Mouse (Mus musculus) embryonic facial prominence, embryonic 14.5 days (tissue): Measurements from ENCODE around the gene Glis3. TPM values are rescaled to one million over a fixed set of nuclear protein-coding genes. Genes with fewer than 3 reads are reported as not detected.

Source experiments
- ATAC-seq: fragments of 200-750 bp; cut with Nextera tagmentation; 2 replicates; pipeline ENCODE4 v1.8.0; 2017; ENCODE audit warnings: low read depth, moderate number of reproducible peaks, moderate TSS enrichment
- DNase-seq: peaks from one replicate; pipeline ENCODE4 v3.0.0-alpha.2; 2015; ENCODE audit warnings: low spot score
- H3K27ac ChIP-seq: fragments of 300-500 bp; sonication (generic); replicated peaks from 2 replicates; pipeline ENCODE4 v1.5.1; 2014; ENCODE audit warnings: low read depth, mild to moderate bottlenecking, low read length, moderate library complexity
- H3K27me3 ChIP-seq: fragments of 300-500 bp; sonication (generic); replicated peaks from 2 replicates; pipeline ENCODE4 v1.6.1; 2014; ENCODE audit warnings: low read length; ENCODE audit not compliant: control insufficient read depth, insufficient read depth
- H3K36me3 ChIP-seq: fragments of 300-500 bp; sonication (generic); 2 replicates; pipeline ENCODE4 v1.6.1; 2014; ENCODE audit warnings: low read length, mixed read lengths; ENCODE audit not compliant: control insufficient read depth, insufficient read depth
- H3K4me1 ChIP-seq: fragments of 300-500 bp; sonication (generic); 2 replicates; pipeline ENCODE4 v1.6.1; 2014; ENCODE audit warnings: antibody characterized with exemption, low read length; ENCODE audit not compliant: control insufficient read depth, insufficient read depth
- H3K4me2 ChIP-seq: fragments of 300-500 bp; sonication (generic); 2 replicates; pipeline ENCODE4 v1.6.1; 2014; ENCODE audit warnings: low read depth, mild to moderate bottlenecking, low read length, moderate library complexity, mixed read lengths
- H3K4me3 ChIP-seq: fragments of 300-500 bp; sonication (generic); 2 replicates; pipeline ENCODE4 v1.5.1; 2014; ENCODE audit warnings: low read depth, mild to moderate bottlenecking, low read length
- H3K9ac ChIP-seq: fragments of 300-500 bp; sonication (generic); 2 replicates; pipeline ENCODE4 v1.6.1; 2014; ENCODE audit warnings: low read depth, mild to moderate bottlenecking, low read length, moderate library complexity, mixed read lengths
- H3K9me3 ChIP-seq: fragments of 300-500 bp; sonication (generic); 2 replicates; pipeline ENCODE4 v1.6.1; 2016; ENCODE audit warnings: low read length; ENCODE audit not compliant: control insufficient read depth
- WGBS: fragments of 180-500 bp; shearing (Covaris S2); extraction: QIAGEN DNeasy Blood & Tissue Kit; methylation state at CpG from one replicate; pipeline ENCODE4 v1.1.7; 2014; 5-methylcytosine and 5-hydroxymethylcytosine counted together
- polyA plus RNA-seq: library from polyadenylated mRNA; unstranded; fragments of >200 nt; fragmentation: Nextera tagmentation; extraction: Ambion mirVana; gene quantifications from 2 replicates; pipeline ENCODE4 v1.2.1, GENCODE M21; 2014

Gene Glis3
- polyA plus RNA-seq, 1 experiment from 2014 or later: 6.0 TPM

- Histone ChIP-seq H3K4me1 (peaks cover 19% of the 10 kb centered on the region), H3K9ac (no peak overlapping the region), H3K9me3 (no peaks in the 10 kb centered on the region), H3K4me2 (no peak overlapping the region), H3K27ac (no peak overlapping the region; the same call in 1 of the 2 replicates), H3K4me3 (no peak overlapping the region), H3K27me3 (no peaks in the 10 kb centered on the region), H3K36me3 (no peaks in the 10 kb centered on the region)
- DNase-seq (no peak), ATAC-seq (no peak)
- WGBS: 57% methylated on average over 1 of the region's 1 CpGs
These were observed 112.8 kb downstream of the Glis3 start for GRCm38 (mm10) chr19:28567100-28567499.

- Histone ChIP-seq H3K27me3 (no peaks in the 10 kb centered on the region), H3K27ac (no peak overlapping the region; the same call in 1 of the 2 replicates), H3K9me3 (no peaks in the 10 kb centered on the region), H3K4me3 (no peak overlapping the region), H3K4me2 (no peak overlapping the region), H3K9ac (no peak overlapping the region), H3K4me1 (peaks cover 19% of the 10 kb centered on the region), H3K36me3 (no peaks in the 10 kb centered on the region)
- peak; percentile 50 for DNase-seq
- WGBS: 10% methylated on average over 2 of the region's 2 CpGs
- peak; percentile 53 for ATAC-seq
These were observed 113.3 kb downstream of the Glis3 start for GRCm38 (mm10) chr19:28566554-28566953.

GRCm38 (mm10) chr19:28561697-28562002 lies 118.2 kb downstream of the Glis3 start:
- H3K4me2 ChIP-seq: no peak overlapping the region
- no peaks in the 10 kb centered on the region for H3K36me3 ChIP-seq
- no peak overlapping the region for H3K4me3 ChIP-seq
- no peak overlapping the region for H3K9ac ChIP-seq
- H3K27me3 ChIP-seq: no peaks in the 10 kb centered on the region
- H3K9me3 ChIP-seq: no peaks in the 10 kb centered on the region
- H3K4me1 ChIP-seq: peaks cover 21% of the 10 kb centered on the region
- ATAC-seq (no peak), DNase-seq (no peak)
- no peak overlapping the region for H3K27ac ChIP-seq

DNA sequence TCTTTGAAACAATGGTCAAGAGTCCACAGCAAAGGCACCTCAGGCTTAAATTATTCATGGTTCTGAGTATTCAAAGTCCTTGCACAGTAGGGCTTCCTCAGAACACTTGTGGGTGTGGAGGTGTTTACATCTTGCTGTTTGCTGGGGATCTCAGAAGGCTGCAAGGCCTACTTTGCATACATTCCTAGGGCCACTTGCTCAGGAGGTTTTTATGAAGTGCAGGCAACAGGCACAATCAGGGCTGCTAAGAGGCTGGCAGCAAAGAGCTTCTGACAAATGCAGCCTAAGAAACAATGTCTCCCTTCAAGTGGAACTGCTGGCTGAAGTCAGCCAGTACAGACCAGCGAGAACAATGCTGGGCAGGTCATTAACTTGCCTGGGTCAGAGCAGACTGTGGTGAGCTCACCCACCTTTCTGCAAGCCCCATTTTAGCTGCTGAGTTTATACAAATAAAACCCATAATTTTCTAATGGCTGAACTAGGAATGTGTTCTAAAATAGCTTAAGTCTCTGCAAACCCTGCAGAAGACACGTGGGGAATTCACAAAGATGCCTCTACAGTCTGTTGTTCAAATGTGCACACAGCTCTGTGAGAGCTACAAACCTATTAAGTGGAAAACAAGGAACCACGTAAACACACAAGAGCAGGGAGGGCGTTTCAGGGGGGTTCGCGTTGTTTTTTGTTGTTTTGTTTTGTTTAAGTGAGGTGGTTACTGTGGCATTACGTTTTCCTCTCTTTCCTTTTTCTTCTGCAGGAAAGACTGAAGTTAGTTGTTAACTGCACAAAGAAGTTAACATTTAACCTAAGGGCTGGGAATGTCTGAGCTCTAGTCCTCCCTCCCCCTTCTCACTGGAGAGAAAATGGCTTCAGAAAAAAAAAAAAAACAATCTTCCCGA lies 118.8 kb downstream of the Glis3 start:
- Histone ChIP-seq H3K9ac (no peak overlapping the region), H3K4me1 (peaks cover 15% of the 10 kb centered on the region; the same call in 1 of the 2 replicates), H3K4me3 (no peak overlapping the region), H3K27ac (peak overlapping the region; percentile 36; the same call in 1 of the 2 replicates), H3K9me3 (no peaks in the 10 kb centered on the region), H3K27me3 (no peaks in the 10 kb centered on the region), H3K36me3 (no peaks in the 10 kb centered on the region), H3K4me2 (no peak overlapping the region)
- ATAC-seq (no peak; the same call in 1 of the 2 replicates), DNase-seq (peak; percentile 40)
- 43% methylated on average over 8 of the region's 8 CpGs for WGBS

DNA sequence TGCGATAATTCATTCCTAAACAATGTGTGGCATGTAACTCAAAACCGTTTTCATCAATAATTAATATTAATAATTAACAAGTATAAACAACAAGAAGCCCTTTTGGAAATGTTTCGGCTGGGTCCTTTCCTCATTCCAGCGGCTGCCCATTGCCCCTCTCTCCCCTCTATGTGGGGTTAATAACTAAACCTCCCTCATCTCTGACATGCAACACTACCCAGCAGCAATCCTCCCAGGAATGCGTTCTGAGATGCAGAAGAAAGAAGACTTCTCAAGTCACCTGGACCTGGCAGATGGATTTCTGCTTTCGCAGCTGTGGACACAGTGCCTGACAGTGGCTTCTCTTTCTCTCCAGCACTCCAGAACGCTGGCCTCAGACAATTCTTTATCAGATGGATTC lies 120.0 kb downstream of the Glis3 start:
- DNase-seq (peak; percentile 16), ATAC-seq (no peak; the same call in 1 of the 2 replicates)
- no peaks in the 10 kb centered on the region for H3K9me3 ChIP-seq
- no peak overlapping the region for H3K4me3 ChIP-seq
- H3K4me2 ChIP-seq: no peak overlapping the region
- no peak overlapping the region for H3K27ac ChIP-seq
- no peak overlapping the region for H3K9ac ChIP-seq
- H3K27me3 ChIP-seq: no peaks in the 10 kb centered on the region
- H3K4me1 ChIP-seq: peaks cover 9% of the 10 kb centered on the region; the same call in 1 of the 2 replicates
- WGBS: 58% methylated on average over 7 of the region's 7 CpGs
- H3K36me3 ChIP-seq: no peaks in the 10 kb centered on the region

DNA sequence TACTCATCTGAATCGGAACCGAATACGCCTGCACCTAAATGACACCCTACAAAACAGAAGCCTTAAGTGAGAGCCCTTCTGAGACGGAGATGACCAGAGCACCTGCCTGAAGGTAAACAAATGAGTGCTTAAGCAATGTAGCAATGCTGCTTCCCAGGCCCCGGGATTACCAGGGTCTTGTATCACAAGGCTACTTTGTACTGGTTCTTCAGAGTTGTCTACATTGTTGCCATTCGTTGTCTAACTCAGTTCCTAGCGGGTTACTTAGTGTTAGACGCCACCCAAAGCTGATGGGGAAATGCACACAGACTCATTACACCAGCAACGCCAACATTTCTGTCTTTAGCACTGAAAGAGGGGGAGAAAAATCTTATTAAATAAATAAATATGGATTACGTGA lies 120.5 kb downstream of the Glis3 start:
- ATAC-seq (no peak), DNase-seq (no peak)
- Histone ChIP-seq H3K36me3 (no peaks in the 10 kb centered on the region), H3K4me3 (no peak overlapping the region), H3K27ac (no peak overlapping the region), H3K9me3 (no peaks in the 10 kb centered on the region), H3K4me2 (no peak overlapping the region), H3K9ac (no peak overlapping the region), H3K4me1 (peaks cover 9% of the 10 kb centered on the region; the same call in 1 of the 2 replicates), H3K27me3 (no peaks in the 10 kb centered on the region)
- 75% methylated on average over 10 of the region's 10 CpGs for WGBS

DNA sequence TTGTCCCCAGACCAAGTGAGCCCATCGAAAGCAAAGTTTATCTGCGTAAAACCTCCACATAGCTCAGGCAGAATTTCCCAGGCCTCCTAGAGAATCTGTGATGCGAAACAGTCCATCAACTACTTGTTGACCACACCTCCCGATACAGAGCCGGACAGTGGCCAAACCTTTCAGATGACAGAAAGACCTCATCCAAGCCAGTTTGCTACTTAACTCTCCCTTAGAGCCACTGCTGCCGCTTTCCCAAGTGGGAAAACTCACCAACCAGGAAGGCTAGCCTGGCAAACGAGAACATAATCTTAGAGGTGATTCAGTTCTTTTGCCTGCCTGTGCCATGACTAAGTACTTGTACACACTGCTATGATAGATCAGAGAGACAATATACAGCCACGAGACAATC lies 121.2 kb downstream of the Glis3 start:
- no peak for ATAC-seq
- Histone ChIP-seq H3K27me3 (no peaks in the 10 kb centered on the region), H3K4me2 (no peak overlapping the region), H3K4me1 (peaks cover 9% of the 10 kb centered on the region; the same call in 1 of the 2 replicates), H3K9ac (no peak overlapping the region), H3K9me3 (no peaks in the 10 kb centered on the region), H3K36me3 (no peaks in the 10 kb centered on the region), H3K27ac (0 out of 2 replicates have a peak overlapping the region, but pooled peaks have one; percentile 4), H3K4me3 (no peak overlapping the region)
- no peak for DNase-seq
- WGBS: 65% methylated on average over 8 of the region's 8 CpGs

DNA sequence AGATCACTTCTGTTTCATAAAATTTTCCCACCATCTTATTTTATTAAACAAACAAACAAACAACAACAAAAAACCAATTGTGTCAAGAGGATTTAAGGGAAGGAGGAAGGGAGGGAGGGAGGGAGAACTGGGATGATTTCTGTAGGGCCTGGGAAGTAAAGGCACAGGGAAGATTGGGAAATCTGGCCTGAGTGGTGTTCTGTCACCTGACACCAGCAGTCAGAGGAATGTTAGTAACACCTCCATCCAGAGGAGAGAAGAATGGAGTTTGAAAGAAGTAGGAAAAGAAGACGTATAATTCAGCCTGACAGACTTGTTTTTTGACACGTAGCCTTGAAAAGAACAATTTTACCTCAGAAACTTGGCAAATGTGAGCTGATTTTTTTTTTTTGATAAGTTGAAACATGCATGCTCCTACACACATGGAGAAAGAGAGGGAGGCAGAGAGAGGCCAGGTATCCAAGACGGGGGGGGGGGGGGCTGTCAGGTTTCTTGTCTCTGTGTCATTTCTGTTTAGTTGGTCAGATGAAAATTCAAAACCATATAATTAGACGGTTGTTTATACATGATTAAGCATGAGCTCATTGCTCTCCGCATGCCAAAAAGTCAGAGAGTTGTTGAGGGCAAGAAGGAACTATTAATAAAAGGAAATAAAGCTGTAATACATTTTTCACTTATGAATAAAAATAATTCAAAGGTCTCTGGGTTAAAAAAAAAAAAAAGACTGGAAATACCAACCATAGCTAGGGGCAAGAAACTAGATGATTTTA lies 122.1 kb downstream of the Glis3 start:
- ATAC-seq (peak; percentile 72; the same call in 1 of the 2 replicates), DNase-seq (peak; percentile 67)
- 35% methylated on average over 5 of the region's 5 CpGs for WGBS
- H3K4me2 ChIP-seq: no peak overlapping the region
- H3K27ac ChIP-seq: 0 out of 2 replicates have a peak overlapping the region, but pooled peaks have one; percentile 4
- H3K9me3 ChIP-seq: no peaks in the 10 kb centered on the region
- H3K27me3 ChIP-seq: no peaks in the 10 kb centered on the region
- no peak overlapping the region for H3K9ac ChIP-seq
- no peak overlapping the region for H3K4me3 ChIP-seq
- peaks cover 9% of the 10 kb centered on the region; the same call in 1 of the 2 replicates for H3K4me1 ChIP-seq
- no peaks in the 10 kb centered on the region for H3K36me3 ChIP-seq
